ENCODE assay signal across 13 mouse cellular contexts in genomic region chr13:105047377-105047776, GRCm38 (mm10). TPM values are rescaled to one million over a fixed set of nuclear protein-coding genes. Genes with fewer than 3 reads are reported as not detected.
A peak's percentile ranks its signal among the peaks of the same experiment; 100 is the strongest.
DNase-seq lines count a peak whose midpoint lies in the region; ATAC-seq and TF ChIP-seq lines count a peak whose summit lies in the region.
"Had no signal": no experiment of that assay in that cellular context is flagged by ENCODE, and none has a peak within 500 bp of the region (broad histone marks: within the 10 kb centered on the region; RNA-seq: fewer than 3 reads in every experiment).

No protein-coding gene starts in this region.

- DNase-seq in kidney, postnatal 0 days (ENCODE audit: low spot score) = no peak
- DNase-seq in kidney, postnatal 25 days = no peak
- DNase-seq in embryonic facial prominence, embryonic 14.5 days (ENCODE audit: low spot score) = no peak
- peak; percentile 31 for DNase-seq in naive thymus-derived CD4-positive, alpha-beta T cell, adult 2 months (ENCODE audit: low read depth)
- no peak for DNase-seq in midbrain, embryonic 10.5 days (ENCODE audit: low spot score)
- DNase-seq in gastrocnemius, postnatal 4 days (ENCODE audit: low spot score in 2 of 2) = no peak
- DNase-seq: kidney, adult 2 months had no signal

- no peak overlapping the region for H3K27ac ChIP-seq in forebrain, embryonic 15.5 days (replicated peaks)
- H3K27ac ChIP-seq in forebrain, embryonic 13.5 days = no peak overlapping the region
- no peak overlapping the region for H3K27ac ChIP-seq in kidney, postnatal 0 days
- no peak overlapping the region for H3K27ac ChIP-seq in embryonic facial prominence, embryonic 14.5 days (replicated peaks; ENCODE audit: low read depth, low read length)
- H3K27ac ChIP-seq in midbrain, embryonic 10.5 days (replicated peaks) = no peak overlapping the region
- H3K27ac ChIP-seq: limb, embryonic 12.5 days had no signal

- H3K9ac ChIP-seq in forebrain, embryonic 15.5 days (replicated peaks) = no peak overlapping the region
- H3K9ac ChIP-seq in forebrain, embryonic 13.5 days = no peak overlapping the region
- H3K9ac ChIP-seq in kidney, postnatal 0 days (ENCODE audit: low read depth, low read length) = no peak overlapping the region
- no peak overlapping the region for H3K9ac ChIP-seq in embryonic facial prominence, embryonic 14.5 days (ENCODE audit: low read depth, low read length)
- H3K9ac ChIP-seq: limb, embryonic 12.5 days had no signal

- no peak overlapping the region for H3K4me2 ChIP-seq in forebrain, embryonic 15.5 days (replicated peaks)
- no peak overlapping the region for H3K4me2 ChIP-seq in forebrain, embryonic 13.5 days
- peak overlapping the region; percentile 3; the same call in 1 of the 2 replicates for H3K4me2 ChIP-seq in kidney, postnatal 0 days (ENCODE audit: low read length)
- H3K4me2 ChIP-seq in embryonic facial prominence, embryonic 14.5 days (ENCODE audit: low read depth, low read length) = peak overlapping the region; percentile 20; the same call in 1 of the 2 replicates
- H3K4me2 ChIP-seq: limb, embryonic 12.5 days had no signal

- H3K4me3 ChIP-seq in forebrain, embryonic 15.5 days = no peak overlapping the region
- H3K4me3 ChIP-seq in forebrain, embryonic 13.5 days = no peak overlapping the region
- H3K4me3 ChIP-seq in kidney, postnatal 0 days (replicated peaks; ENCODE audit: low read depth, low read length) = no peak overlapping the region
- no peak overlapping the region for H3K4me3 ChIP-seq in embryonic facial prominence, embryonic 14.5 days (ENCODE audit: low read depth, low read length)
- H3K4me3 ChIP-seq in midbrain, embryonic 10.5 days = no peak overlapping the region
- H3K4me3 ChIP-seq: limb, embryonic 12.5 days had no signal

- H3K27me3 ChIP-seq in forebrain, embryonic 15.5 days = no peaks in the 10 kb centered on the region
- no peaks in the 10 kb centered on the region for H3K27me3 ChIP-seq in forebrain, embryonic 13.5 days
- H3K27me3 ChIP-seq in kidney, postnatal 0 days (ENCODE audit: insufficient read depth, low read length) = no peaks in the 10 kb centered on the region
- H3K27me3 ChIP-seq in embryonic facial prominence, embryonic 14.5 days (replicated peaks; ENCODE audit: control insufficient read depth, insufficient read depth, low read length) = no peaks in the 10 kb centered on the region
- H3K27me3 ChIP-seq in midbrain, embryonic 10.5 days (ENCODE audit: low read depth, poor library complexity, severe bottlenecking) = peaks cover 10% of the 10 kb centered on the region

- no peak for TF ChIP-seq CTCF in kidney, postnatal 0 days (IDR thresholded peaks at IDR 0.05; ENCODE audit: low read depth)

- WGBS in forebrain, embryonic 15.5 days = 64% methylated on average over 9 of the region's 9 CpGs
- 69% methylated on average over 9 of the region's 9 CpGs for WGBS in forebrain, embryonic 13.5 days
- WGBS in kidney, postnatal 0 days = 40% methylated on average over 9 of the region's 9 CpGs
- WGBS in embryonic facial prominence, embryonic 14.5 days = 54% methylated on average over 9 of the region's 9 CpGs
- 69% methylated on average over 9 of the region's 9 CpGs for WGBS in midbrain, embryonic 10.5 days

- peak; percentile 51; the same call in 1 of the 2 replicates for ATAC-seq in forebrain, embryonic 15.5 days (replicated peaks)
- ATAC-seq in forebrain, embryonic 13.5 days = no peak
- no peak for ATAC-seq in kidney, postnatal 0 days (replicated peaks; ENCODE audit: low FRiP score, low read depth)
- ATAC-seq in embryonic facial prominence, embryonic 14.5 days (ENCODE audit: low read depth) = no peak

- peaks cover 8% of the 10 kb centered on the region for H3K4me1 ChIP-seq in forebrain, embryonic 15.5 days
- H3K4me1 ChIP-seq in forebrain, embryonic 13.5 days = no peaks in the 10 kb centered on the region
- no peaks in the 10 kb centered on the region for H3K4me1 ChIP-seq in kidney, postnatal 0 days (replicated peaks; ENCODE audit: insufficient read depth, low read length)
- 0 out of 2 replicates have a peak, but pooled peaks cover 4% of the 10 kb centered on the region for H3K4me1 ChIP-seq in embryonic facial prominence, embryonic 14.5 days (ENCODE audit: control insufficient read depth, insufficient read depth, low read length)
- no peaks in the 10 kb centered on the region for H3K4me1 ChIP-seq in midbrain, embryonic 10.5 days
- H3K4me1 ChIP-seq: limb, embryonic 12.5 days had no signal

- no peaks in the 10 kb centered on the region for H3K36me3 ChIP-seq in forebrain, embryonic 15.5 days
- H3K36me3 ChIP-seq in forebrain, embryonic 13.5 days (ENCODE audit: poor library complexity, severe bottlenecking) = no peaks in the 10 kb centered on the region
- H3K36me3 ChIP-seq in kidney, postnatal 0 days (ENCODE audit: insufficient read depth, low read length) = no peaks in the 10 kb centered on the region
- no peaks in the 10 kb centered on the region for H3K36me3 ChIP-seq in embryonic facial prominence, embryonic 14.5 days (ENCODE audit: control insufficient read depth, insufficient read depth, low read length)
- H3K36me3 ChIP-seq in midbrain, embryonic 10.5 days = no peaks in the 10 kb centered on the region
- H3K36me3 ChIP-seq: limb, embryonic 12.5 days had no signal

- H3K9me3 ChIP-seq in forebrain, embryonic 15.5 days = no peaks in the 10 kb centered on the region
- no peaks in the 10 kb centered on the region for H3K9me3 ChIP-seq in forebrain, embryonic 13.5 days (replicated peaks)
- H3K9me3 ChIP-seq in kidney, postnatal 0 days (replicated peaks; ENCODE audit: low read length) = no peaks in the 10 kb centered on the region
- H3K9me3 ChIP-seq in embryonic facial prominence, embryonic 14.5 days (ENCODE audit: control insufficient read depth, low read length) = no peaks in the 10 kb centered on the region
- no peaks in the 10 kb centered on the region for H3K9me3 ChIP-seq in midbrain, embryonic 10.5 days (replicated peaks)
- H3K9me3 ChIP-seq: limb, embryonic 12.5 days had no signal

RNA-seq across cellular contexts. Expression of gene Rgs7bp, which starts 7.4 kb away (rescaled TPM):
- polyA plus RNA-seq in forebrain, embryonic 15.5 days (2015; fragmentation: Nextera tagmentation; extraction: Ambion mirVana) = 5.2 TPM in 2 replicates
- polyA plus RNA-seq in forebrain, embryonic 13.5 days (2015; fragmentation: Nextera tagmentation; extraction: Ambion mirVana) = 2.2 and 2.7 TPM in 2 replicates
- 1.4 TPM in 2 replicates for polyA plus RNA-seq in kidney, postnatal 0 days (2015; fragmentation: Nextera tagmentation; extraction: Ambion mirVana)
- polyA plus RNA-seq in embryonic facial prominence, embryonic 14.5 days (2014; fragmentation: Nextera tagmentation; extraction: Ambion mirVana) = 5.0 and 5.4 TPM in 2 replicates
- polyA plus RNA-seq in midbrain, embryonic 10.5 days (2016; fragmentation: Nextera tagmentation; extraction: Ambion mirVana) = 0.57 and 0.92 TPM in 2 replicates
- total RNA-seq in gastrocnemius, postnatal 4 days (2021) = 1 to 10 TPM; 2.5 to 2.9 TPM
- polyA plus RNA-seq: C2C12 had no signal

RNA-seq across cellular contexts. Expression of gene 4933425L06Rik, which starts 34.5 kb away (rescaled TPM):
- 0.08 TPM in 1 of 2 replicates, not detected in the other for polyA plus RNA-seq in forebrain, embryonic 15.5 days (2015; fragmentation: Nextera tagmentation; extraction: Ambion mirVana)
- polyA plus RNA-seq in forebrain, embryonic 13.5 days (2015; fragmentation: Nextera tagmentation; extraction: Ambion mirVana) = not detected in 2 replicates
- not detected in 2 replicates for polyA plus RNA-seq in kidney, postnatal 0 days (2015; fragmentation: Nextera tagmentation; extraction: Ambion mirVana)
- polyA plus RNA-seq in embryonic facial prominence, embryonic 14.5 days (2014; fragmentation: Nextera tagmentation; extraction: Ambion mirVana) = not detected in 2 replicates
- polyA plus RNA-seq in midbrain, embryonic 10.5 days (2016; fragmentation: Nextera tagmentation; extraction: Ambion mirVana) = not detected in 2 replicates
- not detected for total RNA-seq in gastrocnemius, postnatal 4 days (2021)
- total RNA-seq: midbrain, postnatal 0 days had no signal
- polyA plus RNA-seq: C2C12; frontal cortex, adult 2 months; kidney, adult 2 months; limb, embryonic 12.5 days; midbrain, postnatal 0 days had no signal

Comparison
In these comparisons a context has a peak if more than half of its experiments do, and no peak if none do; other contexts are left out.
1. H3K4me2 ChIP-seq: peak in kidney, postnatal 0 days (single experiment) and embryonic facial prominence, embryonic 14.5 days (single experiment); none in forebrain, embryonic 15.5 days (single experiment) and forebrain, embryonic 13.5 days (single experiment).